20 mouse cellular contexts compared by ENCODE assay signal in the genomic region with DNA sequence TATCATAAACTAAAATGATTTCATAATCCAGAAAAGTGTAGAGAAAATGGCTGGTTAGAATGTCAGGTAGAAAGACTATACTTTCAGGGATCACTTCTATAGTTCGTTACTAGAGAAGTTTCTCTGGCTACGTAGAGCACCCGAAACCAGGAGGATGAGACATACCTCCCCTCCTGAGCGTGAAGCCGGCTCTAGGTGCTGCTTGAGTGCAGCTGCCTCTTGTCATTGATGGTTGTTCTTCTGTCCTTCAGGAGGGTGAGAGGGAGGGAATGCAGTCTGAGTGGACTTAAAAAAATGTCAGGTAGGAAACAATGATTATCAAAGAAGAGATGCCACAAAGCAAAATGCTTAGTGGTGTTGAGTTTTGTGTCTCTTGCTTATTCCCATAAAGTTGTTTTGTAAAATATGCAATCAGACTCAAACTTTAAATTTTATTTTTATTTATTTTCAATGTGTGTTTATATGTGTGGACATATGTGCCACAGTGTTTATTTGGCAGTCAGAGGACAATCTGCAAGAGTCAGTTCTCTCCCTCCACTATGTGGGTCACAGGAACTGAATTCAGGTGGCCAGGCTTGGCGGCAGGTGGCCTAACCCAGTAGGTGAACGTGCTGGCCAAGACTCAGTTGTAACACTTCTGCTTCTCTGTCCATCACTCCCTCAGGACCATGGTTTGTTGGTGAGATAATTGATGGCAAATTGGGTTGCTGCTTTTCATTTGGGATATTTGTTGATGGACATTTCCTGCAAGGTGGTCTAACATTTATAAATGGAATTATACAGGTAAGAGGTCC. TPM values are rescaled to one million over a fixed set of nuclear protein-coding genes. Genes with fewer than 3 reads are reported as not detected.
DNase-seq lines count a peak whose midpoint lies in the region; ATAC-seq and TF ChIP-seq lines count a peak whose summit lies in the region.
"Had no signal": no experiment of that assay in that cellular context is flagged by ENCODE, and none has a peak within 500 bp of the region (broad histone marks: within the 10 kb centered on the region; RNA-seq: fewer than 3 reads in every experiment).

No protein-coding gene starts in this region.

- H3K36me3 ChIP-seq in hindbrain, postnatal 0 days (ENCODE audit: insufficient read depth, low read length), result no peaks in the 10 kb centered on the region
- H3K36me3 ChIP-seq: embryonic facial prominence, embryonic 15.5 days; forebrain, embryonic 10.5 days; heart, embryonic 12.5 days; hindbrain, embryonic 10.5 days had no signal

- H3K27me3 ChIP-seq in hindbrain, postnatal 0 days (ENCODE audit: insufficient read depth, low read length), result no peaks in the 10 kb centered on the region
- H3K27me3 ChIP-seq: CH12.LX; embryonic facial prominence, embryonic 15.5 days; heart, embryonic 12.5 days; Patski had no signal

- no peak overlapping the region for H3K9ac ChIP-seq in hindbrain, postnatal 0 days (replicated peaks; ENCODE audit: low read length)
- H3K9ac ChIP-seq: embryonic facial prominence, embryonic 15.5 days; heart, embryonic 12.5 days; hindbrain, embryonic 14.5 days had no signal

- H3K27ac ChIP-seq in hindbrain, postnatal 0 days, result no peak overlapping the region
- H3K27ac ChIP-seq: embryonic facial prominence, embryonic 15.5 days; forebrain, embryonic 10.5 days; hindbrain, embryonic 10.5 days; hindbrain, embryonic 14.5 days had no signal

- no peak for ATAC-seq in hindbrain, postnatal 0 days
- ATAC-seq: activated CD4-positive, CD25-positive, alpha-beta regulatory T cell, adult 4 months; forebrain, embryonic 14.5 days; intestine, postnatal 0 days; Patski had no signal

- WGBS in hindbrain, postnatal 0 days, result 86% methylated on average over 7 of the region's 7 CpGs

- H3K4me2 ChIP-seq in hindbrain, postnatal 0 days (ENCODE audit: low read depth, low read length), result no peak overlapping the region
- H3K4me2 ChIP-seq: embryonic facial prominence, embryonic 15.5 days; heart, embryonic 12.5 days; hindbrain, embryonic 14.5 days had no signal

- no peaks in the 10 kb centered on the region for H3K4me1 ChIP-seq in hindbrain, postnatal 0 days (ENCODE audit: insufficient read depth, low read length)

- H3K9me3 ChIP-seq in hindbrain, postnatal 0 days (ENCODE audit: low read length), result no peaks in the 10 kb centered on the region
- H3K9me3 ChIP-seq: embryonic facial prominence, embryonic 15.5 days; forebrain, embryonic 10.5 days; heart, embryonic 12.5 days; hindbrain, embryonic 10.5 days had no signal

- no peak overlapping the region for H3K4me3 ChIP-seq in hindbrain, postnatal 0 days (ENCODE audit: low read length)
- H3K4me3 ChIP-seq: embryonic facial prominence, embryonic 15.5 days; erythroblast, embryonic 14.5 days; forebrain, embryonic 10.5 days; heart, embryonic 12.5 days; hindbrain, embryonic 10.5 days had no signal

- DNase-seq in brain, adult 2 months (ENCODE audit: low read depth, low spot score), result peak; percentile 96
- DNase-seq in cerebellum, adult 11-12 months, result peak; percentile 92
- DNase-seq in cerebellum, adult 9-10 months, result peak; percentile 94
- DNase-seq in cerebellum, postnatal 25 days, result peak; percentile 85 to 90
- DNase-seq in right cerebral cortex, postnatal 36 days (ENCODE audit: low spot score in 2 of 2), result no peak
- DNase-seq in thymus, adult 18-20 months, result no peak
- DNase-seq in hindbrain, postnatal 0 days (ENCODE audit: low spot score), result no peak
- DNase-seq: gastrocnemius, postnatal 10 days; kidney, adult 8-10 months had no signal

- TF ChIP-seq CTCF in hindbrain, postnatal 0 days (IDR thresholded peaks at IDR 0.05; ENCODE audit: low read depth), result no peak

RNA-seq across cellular contexts. Expression of a gene that starts 4.0 kb away (rescaled TPM):
- total RNA-seq in hindbrain, postnatal 0 days (2014; rRNA removed), result 40.0 and 42.3 TPM in 2 replicates
- 76.5 and 80.2 TPM in 2 replicates for polyA plus RNA-seq in hindbrain, postnatal 0 days (2015; fragmentation: Nextera tagmentation; extraction: Ambion mirVana)

RNA-seq across cellular contexts. Expression of a gene that starts 27.4 kb away (rescaled TPM):
- total RNA-seq in hindbrain, postnatal 0 days (2014; rRNA removed), result 24.0 and 25.8 TPM in 2 replicates
- 12.6 and 13.8 TPM in 2 replicates for polyA plus RNA-seq in hindbrain, postnatal 0 days (2015; fragmentation: Nextera tagmentation; extraction: Ambion mirVana)

RNA-seq across cellular contexts. Expression of a gene that starts 32.7 kb away (rescaled TPM):
- total RNA-seq in hindbrain, postnatal 0 days (2014; rRNA removed), result 0.07 and 0.73 TPM in 2 replicates
- polyA plus RNA-seq in hindbrain, postnatal 0 days (2015; fragmentation: Nextera tagmentation; extraction: Ambion mirVana), result 0.06 and 0.18 TPM in 2 replicates
- total RNA-seq: CH12.LX had no signal
- polyA plus RNA-seq: Patski had no signal

RNA-seq across cellular contexts. Expression of a gene that starts 33.7 kb away (rescaled TPM):
- 27.8 and 34.8 TPM in 2 replicates for total RNA-seq in hindbrain, postnatal 0 days (2014; rRNA removed)
- polyA plus RNA-seq in hindbrain, postnatal 0 days (2015; fragmentation: Nextera tagmentation; extraction: Ambion mirVana), result 27.3 and 27.5 TPM in 2 replicates

Comparison
In these comparisons a context has a peak if more than half of its experiments do, and no peak if none do; other contexts are left out.
1. DNase-seq: peak in brain, adult 2 months (single experiment), cerebellum, adult 11-12 months (single experiment), cerebellum, adult 9-10 months (single experiment) and cerebellum, postnatal 25 days (2 of 2); none in right cerebral cortex, postnatal 36 days (0 of 2), thymus, adult 18-20 months (0 of 2) and hindbrain, postnatal 0 days (single experiment).